Mouse (Mus musculus): Measurements from ENCODE around the gene Mrpl22.
"Not testable (repeated sequence)": the region's sequence is repeated elsewhere in the genome, so short reads cannot be mapped to it uniquely, and the experiment has no call there.

Mrpl22 gene

GRCm38 (mm10) chr11:58228021-58228420, 56.6 kb downstream of the Mrpl22 start:
- DNase-seq (ENCODE audit: low spot score), result not testable (repeated sequence)

All from c-Kit-positive CD71-positive TER-119-positive erythroid progenitor cells, embryonic 14.5 days (primary cell).